Mouse (Mus musculus): ENCODE measurements at regions not wholly inside any gene's neighbourhood (a gene's known extent, or its start where the extent isn't known, plus 50 kb on each side); places are given as distances from the start of the nearest gene placed in this dataset.
A peak's percentile ranks its signal among the peaks of the same experiment; 100 is the strongest.

DNA sequence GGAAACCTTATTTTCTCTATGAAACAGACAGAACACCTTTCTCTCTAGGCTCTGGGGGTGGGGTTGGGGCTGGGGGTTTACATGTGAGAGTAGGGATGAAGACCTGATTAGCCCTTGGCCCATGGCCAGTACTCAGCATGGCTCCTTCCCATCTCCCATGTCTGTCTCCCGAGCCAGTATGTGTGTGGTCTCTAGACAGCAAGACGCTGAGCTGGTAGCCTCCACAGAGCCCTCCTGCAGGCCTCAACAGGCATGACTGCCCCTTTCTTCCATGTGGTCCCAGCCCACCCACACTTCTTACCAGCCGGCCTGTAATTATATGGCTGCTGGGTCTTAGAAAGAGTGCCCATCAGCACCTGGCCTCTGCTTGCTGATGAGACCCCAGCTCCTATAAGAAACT lies 84.2 kb upstream of the Bod1 start:
- peaks cover 7% of the 10 kb centered on the region for H3K4me1 ChIP-seq (replicated peaks; ENCODE audit: control insufficient read depth, insufficient read depth, low read length)
- H3K9me3 ChIP-seq (ENCODE audit: control insufficient read depth, low read length), result no peaks in the 10 kb centered on the region
- H3K36me3 ChIP-seq (ENCODE audit: control insufficient read depth, insufficient read depth, low read length), result no peaks in the 10 kb centered on the region
- H3K4me2 ChIP-seq (ENCODE audit: low read depth, low read length), result no peak overlapping the region
- H3K9ac ChIP-seq (ENCODE audit: low read length), result no peak overlapping the region
- 49% methylated on average over 3 of the region's 3 CpGs for WGBS
- no peak overlapping the region for H3K4me3 ChIP-seq (ENCODE audit: low read length)
- H3K27me3 ChIP-seq (ENCODE audit: control insufficient read depth, insufficient read depth, low read depth, low read length), result no peaks in the 10 kb centered on the region
- ATAC-seq (ENCODE audit: low read depth), result no peak
- H3K27ac ChIP-seq (ENCODE audit: low read length), result no peak overlapping the region

DNA sequence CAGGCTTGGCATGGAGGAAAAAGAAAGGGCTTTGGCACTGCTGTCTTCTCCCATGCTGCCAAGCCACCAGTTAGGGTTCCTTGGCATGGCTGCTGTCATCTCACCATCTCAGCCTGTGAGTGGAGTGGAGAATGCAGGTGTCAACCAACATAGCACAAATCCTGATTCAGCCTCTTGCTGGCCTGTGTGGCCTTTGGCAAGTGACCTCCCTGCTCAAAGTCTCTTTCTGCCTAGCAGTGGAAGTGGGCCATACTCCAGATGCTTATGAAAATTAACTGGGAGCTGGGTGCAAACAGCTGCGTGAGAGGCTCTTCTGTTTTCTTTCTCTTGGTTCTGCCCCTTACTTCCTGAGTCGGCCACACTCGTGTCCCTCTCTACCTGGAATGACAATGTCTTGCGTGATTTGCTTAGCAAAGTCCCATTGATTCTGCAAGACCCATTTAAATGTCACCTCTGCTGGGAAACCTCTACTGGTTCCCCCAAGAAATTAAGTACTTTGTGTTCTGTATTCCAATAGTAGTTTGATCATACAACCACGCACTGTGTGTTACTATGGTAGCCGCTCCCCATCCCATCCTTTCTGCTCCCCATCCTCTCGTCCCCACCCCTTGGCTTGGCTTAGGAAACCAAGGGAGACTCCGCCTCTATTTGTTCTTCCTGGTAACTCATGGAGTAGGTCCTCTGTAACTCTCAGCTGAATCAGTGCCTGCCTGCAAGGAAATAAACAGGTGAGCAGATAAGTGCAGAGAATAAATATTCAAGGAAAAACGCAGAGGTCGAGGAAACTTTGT lies 84.9 kb upstream of the Bod1 start:
- no peak for ATAC-seq (ENCODE audit: low read depth)

DNA sequence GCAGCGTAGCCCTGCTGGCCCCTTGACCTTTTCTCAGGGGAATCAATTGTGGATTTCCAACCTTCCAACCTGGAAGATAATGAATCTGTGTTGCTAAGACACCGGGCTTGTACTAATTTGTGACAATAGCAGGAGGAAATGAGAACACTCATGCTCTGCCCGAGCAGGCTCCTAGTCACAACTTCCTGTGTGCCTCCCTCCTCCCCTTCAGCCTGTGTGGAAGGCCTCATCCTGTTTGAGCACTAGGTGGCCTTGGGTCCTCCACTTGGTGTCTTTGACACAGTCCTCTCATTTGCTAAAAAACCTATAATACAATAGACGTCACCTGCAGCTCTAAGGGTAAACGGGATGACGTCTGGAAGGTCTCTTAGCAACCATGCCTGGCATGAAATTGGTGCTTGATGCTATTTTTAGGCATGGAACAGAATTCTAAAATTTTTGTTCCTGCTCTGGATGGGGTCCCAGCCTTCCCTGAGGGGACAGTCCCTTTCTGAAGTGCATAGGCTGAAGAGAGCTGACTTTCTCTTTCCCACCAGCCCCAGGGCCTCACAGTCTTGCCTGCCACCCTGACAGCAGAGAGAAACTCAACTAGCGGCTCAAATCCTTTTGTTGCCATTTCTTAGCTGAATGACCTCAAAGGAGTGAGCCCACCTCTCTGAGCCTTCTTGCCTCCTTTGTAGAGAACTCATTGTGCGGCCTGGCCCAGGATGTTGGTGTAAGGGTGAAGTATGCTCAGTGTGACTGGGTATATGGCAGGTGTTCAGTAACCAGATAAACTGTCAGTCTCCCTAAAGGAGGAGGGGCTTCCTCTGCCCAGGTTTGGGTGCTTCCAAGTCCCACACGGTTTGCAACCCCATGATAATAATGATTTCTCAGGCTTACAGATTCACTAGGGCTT lies 88.4 kb upstream of the Bod1 start:
- H3K4me3 ChIP-seq (ENCODE audit: low read length), result no peak overlapping the region
- H3K27me3 ChIP-seq (ENCODE audit: control insufficient read depth, insufficient read depth, low read depth, low read length), result no peaks in the 10 kb centered on the region
- H3K9ac ChIP-seq (ENCODE audit: low read length), result no peak overlapping the region
- H3K27ac ChIP-seq (ENCODE audit: low read length), result 0 out of 2 replicates have a peak overlapping the region, but pooled peaks have one; percentile 5
- ATAC-seq (ENCODE audit: low read depth), result peak; percentile 57
- no peak overlapping the region for H3K4me2 ChIP-seq (ENCODE audit: low read depth, low read length)
- no peaks in the 10 kb centered on the region for H3K36me3 ChIP-seq (ENCODE audit: control insufficient read depth, insufficient read depth, low read length)
- H3K4me1 ChIP-seq (replicated peaks; ENCODE audit: control insufficient read depth, insufficient read depth, low read length), result peaks cover 7% of the 10 kb centered on the region
- no peaks in the 10 kb centered on the region for H3K9me3 ChIP-seq (ENCODE audit: control insufficient read depth, low read length)
- WGBS, result 54% methylated on average over 9 of the region's 9 CpGs

More for the DNA sequence above, 84.9 kb upstream of the Bod1 start:
- H3K27me3 ChIP-seq (ENCODE audit: control insufficient read depth, insufficient read depth, low read depth, low read length), result no peaks in the 10 kb centered on the region
- no peak overlapping the region for H3K27ac ChIP-seq (ENCODE audit: low read length)
- no peaks in the 10 kb centered on the region for H3K36me3 ChIP-seq (ENCODE audit: control insufficient read depth, insufficient read depth, low read length)
- H3K4me2 ChIP-seq (ENCODE audit: low read depth, low read length), result no peak overlapping the region
- no peak overlapping the region for H3K4me3 ChIP-seq (ENCODE audit: low read length)
- H3K9me3 ChIP-seq (ENCODE audit: control insufficient read depth, low read length), result no peaks in the 10 kb centered on the region
- no peak overlapping the region for H3K9ac ChIP-seq (ENCODE audit: low read length)
- H3K4me1 ChIP-seq (replicated peaks; ENCODE audit: control insufficient read depth, insufficient read depth, low read length), result peaks cover 7% of the 10 kb centered on the region
- WGBS, result 72% methylated on average over 10 of the region's 10 CpGs

DNA sequence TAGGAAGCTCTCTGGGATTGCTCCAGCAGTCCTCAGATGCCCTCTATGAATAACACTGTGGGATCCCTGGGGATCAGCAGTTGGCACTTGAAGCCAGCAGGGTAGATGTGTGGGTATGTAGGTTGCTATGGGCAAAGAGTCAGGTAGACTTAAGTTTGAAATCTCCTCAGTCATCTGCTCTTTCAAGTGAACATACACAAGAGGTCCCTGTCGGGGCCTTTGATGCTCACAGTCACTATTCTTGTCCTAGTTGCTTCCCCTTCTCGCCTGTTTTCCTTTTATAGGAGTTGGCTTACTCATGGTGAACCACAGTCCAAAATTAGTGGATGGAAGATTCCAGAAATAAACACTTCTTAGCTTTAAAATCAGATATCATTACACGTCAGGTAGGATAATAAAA lies 92.2 kb upstream of the Bod1 start:
- Histone ChIP-seq H3K9ac (ENCODE audit: low read length) (no peak overlapping the region), H3K27ac (ENCODE audit: low read length) (no peak overlapping the region), H3K4me2 (ENCODE audit: low read depth, low read length) (no peak overlapping the region), H3K4me3 (ENCODE audit: low read length) (no peak overlapping the region), H3K36me3 (ENCODE audit: control insufficient read depth, insufficient read depth, low read length) (no peaks in the 10 kb centered on the region), H3K9me3 (ENCODE audit: control insufficient read depth, low read length) (no peaks in the 10 kb centered on the region), H3K4me1 (replicated peaks; ENCODE audit: control insufficient read depth, insufficient read depth, low read length) (peaks cover 7% of the 10 kb centered on the region), H3K27me3 (ENCODE audit: control insufficient read depth, insufficient read depth, low read depth, low read length) (no peaks in the 10 kb centered on the region)
- ATAC-seq (ENCODE audit: low read depth), result no peak
- 71% methylated on average over 3 of the region's 3 CpGs for WGBS

DNA sequence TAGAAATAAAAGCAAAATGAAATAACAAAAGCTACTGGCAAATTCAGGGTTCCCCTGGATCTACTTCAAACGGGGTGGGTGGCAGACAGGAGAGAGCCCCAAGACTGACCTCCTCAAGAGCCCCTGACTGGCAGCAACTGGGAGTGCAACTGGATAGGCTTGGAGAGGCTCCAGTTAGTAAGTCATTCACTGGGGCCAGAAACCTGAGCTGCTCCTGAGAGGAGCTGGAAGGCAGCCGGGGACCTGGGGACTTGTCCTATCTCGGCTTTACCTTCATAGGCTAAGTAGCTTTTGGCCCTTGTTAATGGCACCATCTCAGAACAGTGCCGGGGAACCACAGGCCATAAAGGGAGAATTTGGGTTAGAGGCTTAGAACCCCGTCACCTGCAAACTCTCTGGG lies 94.6 kb upstream of the Bod1 start:
- H3K36me3 ChIP-seq (ENCODE audit: control insufficient read depth, insufficient read depth, low read length), result no peaks in the 10 kb centered on the region
- 79% methylated on average over 5 of the region's 5 CpGs for WGBS
- no peak for ATAC-seq (ENCODE audit: low read depth)

DNA sequence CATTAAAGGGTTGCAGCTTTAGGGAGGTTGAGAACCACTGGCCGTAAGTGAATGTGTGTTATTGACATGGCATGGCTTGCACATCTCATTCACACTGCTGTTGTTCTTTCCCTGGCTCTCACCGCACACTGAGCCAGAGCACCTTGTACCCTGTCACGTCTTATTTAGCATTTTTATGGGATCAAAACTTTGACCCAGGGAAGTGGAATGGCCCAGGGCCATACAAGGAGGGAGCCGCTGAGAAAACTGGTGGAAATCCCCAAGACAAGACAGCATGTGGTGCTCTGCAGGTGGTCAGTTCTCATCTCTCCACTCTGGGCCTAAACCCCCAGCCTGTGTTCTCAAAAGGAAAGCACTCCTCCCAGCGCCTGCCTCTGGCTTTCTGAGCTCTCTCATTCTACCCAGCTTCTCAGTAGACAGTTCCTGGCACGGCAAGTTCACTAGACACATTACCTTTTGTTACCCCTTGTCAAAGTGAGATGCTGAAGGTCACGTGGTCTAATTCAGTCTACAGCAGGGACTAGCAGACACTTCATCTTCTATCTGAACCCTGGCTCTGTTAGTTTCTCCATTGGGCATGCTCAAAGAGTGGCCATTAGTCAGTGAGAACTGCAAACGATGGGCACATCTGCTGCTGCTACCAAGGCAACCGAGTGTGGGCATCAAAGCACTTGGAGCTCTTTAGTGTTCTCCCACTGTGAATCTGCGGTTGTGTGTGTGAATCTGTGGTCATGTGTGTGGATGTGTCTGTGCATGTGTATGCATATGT lies 96.2 kb upstream of the Bod1 start:
- no peaks in the 10 kb centered on the region for H3K36me3 ChIP-seq (ENCODE audit: control insufficient read depth, insufficient read depth, low read length)
- WGBS, result 61% methylated on average over 10 of the region's 10 CpGs

More for the DNA sequence above, 94.6 kb upstream of the Bod1 start:
- H3K9ac ChIP-seq (ENCODE audit: low read length), result no peak overlapping the region
- no peaks in the 10 kb centered on the region for H3K27me3 ChIP-seq (ENCODE audit: control insufficient read depth, insufficient read depth, low read depth, low read length)
- no peaks in the 10 kb centered on the region for H3K9me3 ChIP-seq (ENCODE audit: control insufficient read depth, low read length)
- peaks cover 9% of the 10 kb centered on the region; the same call in 1 of the 2 replicates for H3K4me1 ChIP-seq (replicated peaks; ENCODE audit: control insufficient read depth, insufficient read depth, low read length)
- H3K4me2 ChIP-seq (ENCODE audit: low read depth, low read length), result no peak overlapping the region
- no peak overlapping the region for H3K4me3 ChIP-seq (ENCODE audit: low read length)
- no peak overlapping the region for H3K27ac ChIP-seq (ENCODE audit: low read length)

DNA sequence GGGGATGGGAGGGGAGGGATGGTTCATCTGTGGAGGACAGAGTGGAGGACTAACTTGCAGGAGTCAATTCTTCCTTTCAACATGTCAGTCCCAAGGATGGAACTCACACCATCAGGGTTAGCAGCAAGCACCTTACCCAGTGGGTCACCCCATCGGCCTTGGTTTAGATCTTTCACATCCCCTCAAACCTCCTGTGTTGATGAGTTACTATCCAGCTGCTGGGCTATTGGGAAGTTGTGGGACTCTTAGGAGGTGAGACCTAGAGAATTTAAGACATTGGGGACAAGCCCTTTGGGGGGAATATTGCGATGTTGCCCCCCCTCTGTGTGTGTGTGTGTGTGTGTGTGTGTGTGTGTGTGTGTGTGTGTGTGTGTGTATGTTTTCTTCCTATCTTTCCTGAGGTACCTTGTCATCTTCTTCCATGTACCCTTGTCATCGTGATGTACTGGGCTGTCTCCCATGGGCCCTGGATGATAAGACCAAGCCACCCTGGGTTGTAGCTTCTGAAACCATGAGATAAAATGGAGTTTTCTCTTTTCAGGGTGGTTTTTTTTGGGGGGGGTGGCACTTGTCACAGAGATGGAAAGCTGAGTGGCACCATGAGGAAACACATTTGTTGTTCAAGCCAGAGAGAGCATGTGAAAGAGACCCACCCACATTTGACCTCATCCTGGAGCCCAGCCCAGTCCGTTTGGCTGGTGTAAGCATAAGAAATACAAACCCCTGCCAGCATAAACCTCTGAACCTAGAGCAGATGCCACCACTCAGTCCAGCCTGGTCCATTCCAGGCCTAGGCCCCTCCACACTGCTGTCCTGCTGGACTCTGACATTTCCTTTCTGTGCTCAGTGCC lies 98.3 kb upstream of the Bod1 start:
- H3K27me3 ChIP-seq (ENCODE audit: control insufficient read depth, insufficient read depth, low read depth, low read length), result no peaks in the 10 kb centered on the region
- peaks cover 10% of the 10 kb centered on the region; the same call in 1 of the 2 replicates for H3K4me1 ChIP-seq (replicated peaks; ENCODE audit: control insufficient read depth, insufficient read depth, low read length)
- no peak overlapping the region for H3K9ac ChIP-seq (ENCODE audit: low read length)
- H3K9me3 ChIP-seq (ENCODE audit: control insufficient read depth, low read length), result peaks cover 2% of the 10 kb centered on the region; the same call in 1 of the 2 replicates
- H3K36me3 ChIP-seq (ENCODE audit: control insufficient read depth, insufficient read depth, low read length), result no peaks in the 10 kb centered on the region
- ATAC-seq (ENCODE audit: low read depth), result peak; percentile 62
- no peak overlapping the region for H3K4me3 ChIP-seq (ENCODE audit: low read length)
- no peak overlapping the region for H3K4me2 ChIP-seq (ENCODE audit: low read depth, low read length)
- 70% methylated on average over 4 of the region's 4 CpGs for WGBS
- H3K27ac ChIP-seq (ENCODE audit: low read length), result peak overlapping the region; percentile 16; the same call in 1 of the 2 replicates

More for the DNA sequence above, 96.2 kb upstream of the Bod1 start:
- Histone ChIP-seq H3K9me3 (ENCODE audit: control insufficient read depth, low read length) (no peaks in the 10 kb centered on the region), H3K27me3 (ENCODE audit: control insufficient read depth, insufficient read depth, low read depth, low read length) (no peaks in the 10 kb centered on the region), H3K4me3 (ENCODE audit: low read length) (no peak overlapping the region), H3K27ac (ENCODE audit: low read length) (no peak overlapping the region), H3K9ac (ENCODE audit: low read length) (no peak overlapping the region), H3K4me1 (replicated peaks; ENCODE audit: control insufficient read depth, insufficient read depth, low read length) (peaks cover 10% of the 10 kb centered on the region; the same call in 1 of the 2 replicates), H3K4me2 (ENCODE audit: low read depth, low read length) (no peak overlapping the region)
- no peak for ATAC-seq (ENCODE audit: low read depth)

DNA sequence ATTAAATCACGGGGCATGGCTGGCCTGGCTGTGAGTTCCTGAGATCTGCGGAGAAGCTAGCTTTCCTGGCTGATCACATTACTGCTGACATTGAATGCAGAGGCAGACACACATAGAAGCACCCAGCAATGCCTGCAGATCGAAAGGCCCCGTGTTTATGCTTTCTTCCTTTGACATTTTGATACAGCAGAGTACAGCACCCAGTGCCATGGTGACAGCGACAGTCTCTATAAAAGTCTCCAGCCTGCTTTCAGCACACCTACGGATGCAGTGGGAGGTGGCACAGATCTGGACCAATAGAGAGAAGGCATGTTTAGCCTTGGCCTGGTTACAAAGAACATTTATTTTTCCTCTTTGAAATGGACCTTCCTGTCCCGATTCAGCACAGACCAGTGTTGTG lies 99.2 kb upstream of the Bod1 start:
- no peak overlapping the region for H3K27ac ChIP-seq (ENCODE audit: low read length)
- no peaks in the 10 kb centered on the region for H3K27me3 ChIP-seq (ENCODE audit: control insufficient read depth, insufficient read depth, low read depth, low read length)
- no peaks in the 10 kb centered on the region for H3K36me3 ChIP-seq (ENCODE audit: control insufficient read depth, insufficient read depth, low read length)
- no peak overlapping the region for H3K4me2 ChIP-seq (ENCODE audit: low read depth, low read length)
- H3K9me3 ChIP-seq (ENCODE audit: control insufficient read depth, low read length), result peaks cover 2% of the 10 kb centered on the region; the same call in 1 of the 2 replicates
- ATAC-seq (ENCODE audit: low read depth), result peak; percentile 31; the same call in 1 of the 2 replicates
- H3K4me3 ChIP-seq (ENCODE audit: low read length), result no peak overlapping the region
- WGBS, result 66% methylated on average over 7 of the region's 7 CpGs
- H3K9ac ChIP-seq (ENCODE audit: low read length), result no peak overlapping the region
- peaks cover 10% of the 10 kb centered on the region; the same call in 1 of the 2 replicates for H3K4me1 ChIP-seq (replicated peaks; ENCODE audit: control insufficient read depth, insufficient read depth, low read length)

Measured in lung, embryonic 16.5 days (tissue).